Mouse (Mus musculus) CD4-positive helper T cell, adult 2 months (primary cell): Measurements from ENCODE around the gene Mn1.

ENCODE experiments used
- DNase-seq: peaks from one replicate; pipeline ENCODE4 v3.0.0-alpha.2; 2012; ENCODE audit warnings: low read depth, missing footprints, low spot score

Mn1 gene

GRCm38 (mm10) chr5:111408470-111409105 is 8.6 kb upstream of the Mn1 start:
- no peak for DNase-seq

DNA sequence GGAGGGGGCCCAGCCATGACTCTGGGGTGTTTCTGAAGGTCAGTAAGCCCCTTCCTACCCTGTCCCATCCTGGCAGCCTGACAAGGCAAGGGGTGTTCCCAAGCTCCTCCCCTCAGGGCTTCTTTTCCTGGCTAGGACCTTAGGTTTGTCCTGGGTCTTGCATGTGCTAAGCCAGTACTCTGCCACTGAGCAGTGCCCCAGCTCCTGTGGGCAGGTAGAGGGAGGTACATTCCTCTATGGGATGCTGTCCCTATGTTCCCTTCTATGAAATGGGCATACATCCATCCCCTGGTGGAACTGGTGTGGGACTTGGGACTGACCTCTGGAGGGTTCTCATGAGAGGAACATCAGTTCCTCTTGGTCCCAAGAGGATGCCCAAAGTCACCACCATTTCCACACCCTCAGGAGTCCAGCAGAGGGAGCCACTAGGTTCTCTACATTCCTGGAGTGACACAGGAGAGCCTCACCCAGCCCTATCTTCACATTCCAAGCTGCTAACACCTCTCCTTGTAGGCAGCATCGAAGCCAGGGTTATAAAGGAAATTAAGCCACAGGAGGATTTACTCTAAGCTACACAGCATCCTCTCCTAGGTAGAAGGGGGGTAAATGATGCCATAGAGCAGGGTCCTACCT is 7.6 kb upstream of the Mn1 start:
- no peak for DNase-seq

- DNase-seq = no peak
Measured at GRCm38 (mm10) chr5:111410665-111411064, 6.5 kb upstream of the Mn1 start.

GRCm38 (mm10) chr5:111414192-111414591 is 3.0 kb upstream of the Mn1 start:
- peak; percentile 66 for DNase-seq

DNA sequence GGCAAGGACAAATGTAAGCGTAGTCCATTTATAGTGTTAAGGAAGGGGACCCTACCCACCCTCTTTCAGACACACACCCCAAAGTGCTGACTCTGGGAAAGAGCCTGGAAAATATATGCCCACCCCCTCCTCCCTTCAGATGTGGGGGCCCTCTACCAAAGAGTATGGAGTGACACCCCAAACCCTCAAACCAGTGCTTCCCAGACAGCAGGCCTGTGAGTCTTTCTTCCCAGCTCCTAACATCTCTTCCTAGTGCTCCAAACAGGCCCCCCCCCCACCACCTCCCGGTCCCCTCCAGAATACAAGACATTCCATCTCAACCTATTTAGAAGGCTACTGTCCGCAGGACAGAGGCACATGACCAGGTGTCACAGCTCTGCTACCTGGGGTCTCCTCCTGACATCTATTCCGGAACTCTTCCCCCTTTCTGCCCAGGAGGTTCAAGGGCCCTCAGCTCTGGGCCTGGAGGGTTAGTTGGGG is 2.4 kb upstream of the Mn1 start:
- DNase-seq = no peak

DNA sequence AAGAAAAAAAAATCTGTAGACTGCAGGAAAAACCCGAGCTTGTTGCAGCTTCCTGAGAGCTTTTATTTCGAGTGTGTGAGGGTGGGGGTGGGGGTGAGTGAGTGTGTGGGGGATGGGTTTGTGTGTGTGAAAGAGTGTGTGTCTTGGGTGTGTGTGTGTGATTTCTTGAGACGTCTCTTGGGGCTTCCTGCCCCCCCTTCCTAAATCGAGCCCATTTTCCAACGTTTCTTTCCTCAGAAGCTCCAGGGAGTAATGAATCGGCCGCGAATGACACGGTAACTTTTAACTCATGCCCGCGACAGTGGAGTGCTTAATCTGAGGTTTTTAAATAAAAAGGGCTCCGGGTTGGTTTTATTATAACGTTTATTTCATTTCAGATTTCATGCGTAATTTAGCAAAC is 1.6 kb upstream of the Mn1 start:
- DNase-seq = no peak

DNA sequence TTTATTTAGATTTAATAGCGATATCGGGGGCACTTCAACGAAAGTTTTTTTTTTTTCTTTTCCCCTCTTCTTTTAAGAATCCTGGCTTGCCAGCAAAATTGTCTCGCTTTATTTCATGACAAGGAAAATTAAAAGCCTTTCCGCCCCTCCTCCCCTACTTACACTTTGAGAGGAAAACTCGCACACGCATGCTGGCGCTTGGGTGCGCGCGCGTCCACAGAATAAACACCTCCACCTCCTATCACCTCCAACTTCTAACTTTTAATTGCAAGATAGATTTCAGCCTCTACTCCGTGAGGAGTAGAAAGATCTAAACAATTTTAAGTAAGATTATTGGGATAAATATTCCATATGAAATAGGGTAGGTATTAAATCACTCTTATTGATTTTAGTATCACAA is 1.1 kb upstream of the Mn1 start:
- peak; percentile 40 for DNase-seq

- DNase-seq = no peak
Measured at GRCm38 (mm10) chr5:111417378-111418131, 393 bp downstream of the Mn1 start.

DNA sequence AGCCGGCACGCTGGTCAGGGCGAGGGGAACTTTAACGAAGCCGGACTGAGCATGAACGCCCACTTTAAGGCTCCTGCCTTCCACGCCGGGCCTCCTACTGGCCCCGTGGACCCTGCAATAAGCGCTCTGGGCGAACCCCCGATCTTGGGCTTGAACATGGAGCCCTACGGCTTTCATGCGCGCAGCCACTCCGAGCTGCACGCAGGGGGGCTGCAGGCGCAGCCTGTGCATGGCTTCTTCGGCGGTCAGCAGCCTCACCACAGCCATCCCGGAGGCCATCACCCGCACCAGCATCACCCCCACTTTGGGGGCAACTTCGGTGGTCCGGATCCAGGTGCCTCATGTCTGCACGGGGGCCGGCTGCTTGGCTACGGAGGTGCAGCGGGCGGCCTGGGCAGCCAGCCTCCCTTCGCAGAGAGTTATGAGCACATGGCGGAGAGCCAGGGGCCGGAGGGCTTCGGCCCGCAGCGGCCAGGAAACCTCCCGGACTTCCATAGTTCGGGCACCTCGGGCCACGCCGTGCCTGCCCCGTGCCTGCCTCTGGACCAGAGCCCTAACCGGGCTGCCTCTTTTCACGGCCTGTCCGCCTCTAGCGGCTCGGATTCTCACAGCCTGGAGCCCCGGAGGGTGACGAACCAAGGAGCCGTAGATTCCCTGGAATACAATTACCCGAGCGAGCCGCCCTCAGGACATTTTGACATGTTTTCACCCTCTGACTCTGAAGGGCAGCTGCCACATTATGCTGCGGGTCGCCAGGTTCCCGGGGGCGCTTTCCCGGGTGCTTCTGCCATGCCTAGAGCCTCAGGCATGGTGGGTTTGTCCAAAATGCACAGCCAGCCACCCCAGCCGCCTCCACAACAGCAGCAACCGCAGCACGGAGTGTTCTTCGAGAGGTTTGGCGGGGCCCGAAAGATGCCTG is 1.3 kb downstream of the Mn1 start:
- DNase-seq = no peak

DNA sequence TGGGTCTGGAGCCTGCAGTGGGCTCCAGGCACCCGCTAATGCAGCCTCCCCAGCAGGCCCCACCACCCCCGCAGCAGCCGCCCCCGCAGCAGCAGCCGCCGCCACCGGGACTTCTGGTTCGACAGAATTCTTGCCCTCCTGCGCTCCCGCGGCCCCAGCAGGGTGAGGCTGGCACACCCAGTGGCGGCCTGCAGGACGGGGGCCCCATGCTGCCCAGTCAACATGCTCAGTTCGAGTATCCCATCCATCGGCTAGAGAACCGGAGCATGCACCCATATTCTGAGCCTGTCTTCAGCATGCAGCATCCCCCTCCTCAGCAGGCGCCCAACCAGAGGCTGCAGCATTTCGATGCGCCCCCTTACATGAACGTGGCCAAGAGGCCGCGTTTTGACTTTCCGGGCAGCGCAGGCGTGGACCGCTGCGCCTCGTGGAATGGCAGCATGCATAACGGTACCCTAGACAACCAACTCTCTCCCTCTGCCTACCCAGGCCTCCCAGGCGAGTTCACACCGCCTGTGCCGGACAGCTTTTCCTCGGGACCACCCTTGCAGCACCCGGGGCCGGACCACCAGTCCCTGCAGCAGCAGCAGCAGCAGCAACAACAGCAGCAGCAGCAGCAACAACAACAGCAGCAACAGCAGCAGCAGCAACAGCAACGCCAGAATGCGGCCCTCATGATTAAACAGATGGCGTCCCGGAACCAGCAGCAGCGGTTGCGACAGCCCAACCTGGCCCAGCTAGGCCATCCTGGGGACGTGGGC is 2.1 kb downstream of the Mn1 start:
- DNase-seq = no peak

- no peak for DNase-seq
Measured at GRCm38 (mm10) chr5:111420011-111420691, 3.0 kb downstream of the Mn1 start.

GRCm38 (mm10) chr5:111420896-111421295 is 3.7 kb downstream of the Mn1 start:
- no peak for DNase-seq

GRCm38 (mm10) chr5:111421424-111421823 is 4.3 kb downstream of the Mn1 start:
- no peak for DNase-seq

DNA sequence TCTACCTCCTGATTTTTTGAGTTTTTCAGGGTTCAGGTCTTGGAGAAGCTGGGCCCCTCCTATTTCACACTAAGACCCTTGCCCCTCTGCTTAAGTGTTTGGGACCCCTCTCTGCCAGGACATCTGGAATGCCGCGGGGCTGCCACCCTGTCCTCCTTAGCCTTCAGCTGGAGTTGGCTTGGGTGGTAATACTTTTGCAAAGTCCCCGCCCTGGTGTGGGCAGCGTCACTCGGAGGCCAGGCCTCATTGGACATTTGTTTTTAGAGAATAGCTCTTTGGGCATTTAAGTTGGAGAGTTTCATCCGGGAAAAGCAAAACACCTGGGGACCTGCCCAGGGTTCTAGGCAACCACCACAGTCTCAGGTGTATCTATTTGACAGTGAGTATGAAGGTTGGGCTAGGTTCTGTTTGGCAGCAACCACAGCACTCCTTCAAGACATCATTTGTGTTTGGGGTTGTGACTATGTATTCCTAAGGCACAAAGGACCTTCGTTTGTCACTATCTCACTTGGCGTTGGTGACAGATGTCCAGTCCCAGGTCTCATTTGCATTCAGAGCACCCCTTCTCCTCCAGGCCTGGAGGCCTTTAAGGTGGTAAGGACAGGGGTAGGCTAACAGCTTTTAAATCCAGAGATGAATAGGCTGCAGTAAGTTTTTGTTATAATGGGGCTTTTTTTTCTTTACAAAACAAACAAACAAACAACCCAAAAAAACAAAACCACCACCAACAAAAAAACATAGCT is 5.1 kb downstream of the Mn1 start:
- no peak for DNase-seq

GRCm38 (mm10) chr5:111423011-111423410 is 5.8 kb downstream of the Mn1 start:
- DNase-seq = no peak

GRCm38 (mm10) chr5:111423616-111424015 is 6.5 kb downstream of the Mn1 start:
- no peak for DNase-seq

DNA sequence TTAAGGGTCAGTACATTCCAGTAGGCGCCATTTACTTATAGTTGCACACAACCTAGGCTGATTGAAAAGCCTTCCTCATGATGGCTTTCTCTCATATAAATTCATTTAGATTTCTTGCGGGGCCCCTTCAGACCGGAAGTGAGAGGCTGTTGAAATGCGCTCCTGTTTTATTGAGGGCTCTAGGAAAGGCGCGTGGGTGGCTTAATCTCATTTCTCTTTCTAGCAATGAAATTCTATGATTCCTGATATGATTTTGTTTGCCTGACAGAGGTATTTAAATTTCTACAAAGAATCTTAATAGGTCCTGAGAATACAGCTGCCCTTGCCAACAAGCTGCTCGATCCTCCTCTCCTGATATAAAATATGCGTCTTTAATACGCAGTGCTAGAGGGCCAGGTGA is 8.7 kb downstream of the Mn1 start:
- no peak for DNase-seq

DNA sequence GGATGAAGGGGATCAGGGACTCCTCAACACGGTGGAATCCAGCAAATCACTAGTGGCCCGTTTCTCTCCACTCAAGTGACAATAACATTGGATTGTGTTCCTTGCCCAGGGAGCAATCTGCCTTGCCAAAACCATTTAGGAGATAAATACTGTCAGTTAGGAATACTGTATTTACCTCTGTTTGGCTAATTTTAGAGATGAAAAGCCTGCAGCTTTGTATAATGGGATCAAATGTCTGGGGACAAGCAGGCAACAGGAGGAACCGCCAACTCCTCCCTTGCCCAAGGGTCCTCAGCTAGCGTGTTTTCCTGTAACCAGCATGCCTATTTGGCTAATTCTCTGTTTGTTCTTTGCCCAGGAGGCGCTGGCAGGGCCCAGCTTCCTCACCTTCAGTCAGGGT is 9.1 kb downstream of the Mn1 start:
- no peak for DNase-seq

GRCm38 (mm10) chr5:111428882-111429281 is 11.7 kb downstream of the Mn1 start:
- no peak for DNase-seq

DNA sequence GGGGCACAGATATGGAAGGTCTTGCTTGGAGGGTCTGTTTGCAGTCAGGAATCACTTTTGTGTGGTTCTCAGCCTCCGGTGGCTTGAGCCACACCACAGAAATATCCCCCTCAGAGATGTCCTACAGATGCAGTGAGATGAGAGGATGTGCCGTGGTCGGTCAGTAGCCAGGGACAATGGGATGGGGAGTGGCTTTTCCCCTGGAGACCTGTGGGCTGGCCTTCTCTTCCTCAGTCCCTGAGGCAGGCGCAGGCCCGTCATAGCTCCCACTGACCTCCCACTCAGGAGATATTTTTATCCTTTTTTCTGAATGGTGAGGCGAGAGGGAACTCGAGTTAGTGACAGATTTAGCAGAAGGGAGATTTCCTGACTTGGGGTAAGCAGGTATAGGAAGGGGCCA is 12.6 kb downstream of the Mn1 start:
- no peak for DNase-seq
